Mouse (Mus musculus): ENCODE results near the gene Ptprm. TPM values are rescaled to one million over a fixed set of nuclear protein-coding genes. Genes with fewer than 3 reads are reported as not detected.

Ptprm gene
- 12.9 and 15.6 TPM in 2 replicates for polyA plus RNA-seq (2015; fragmentation: Nextera tagmentation; extraction: Ambion mirVana)

DNA sequence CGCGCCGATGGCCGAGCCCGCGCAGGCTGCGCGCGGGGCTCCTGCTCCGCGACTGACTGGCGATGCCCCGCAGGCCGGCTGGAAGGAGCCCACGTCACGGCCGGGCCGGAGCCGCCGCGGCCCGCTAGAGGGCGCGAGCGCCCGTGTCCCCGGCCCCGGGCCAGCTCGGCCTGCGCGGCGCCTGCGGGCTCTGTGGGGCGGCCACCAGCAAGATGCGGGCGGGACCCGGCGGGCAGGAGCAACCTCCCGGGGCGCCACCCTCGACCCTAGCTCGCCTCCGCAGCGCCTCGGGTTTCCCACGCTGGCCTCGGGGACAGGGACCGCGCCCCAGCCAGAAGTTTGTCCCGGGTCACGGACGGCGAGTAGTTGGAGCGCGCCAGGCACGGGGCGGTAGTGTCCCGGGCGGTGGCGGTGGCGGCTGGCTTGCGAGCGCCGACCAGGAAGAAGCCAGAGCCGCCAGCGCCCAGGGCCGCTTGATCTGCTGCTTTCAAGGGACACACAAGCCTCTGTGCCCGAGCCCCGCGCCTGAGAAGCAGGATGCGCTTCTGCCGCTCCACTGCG is at the start of gene Ptprm:
TSS of gene Ptprm (minus strand) at position 7 of the 561 bp plus-strand sequence.
- peaks cover 35% of the 10 kb centered on the region for H3K4me1 ChIP-seq (replicated peaks)
- ATAC-seq (ENCODE audit: low read depth): peak; percentile 96
- H3K27ac ChIP-seq (replicated peaks): peak within 1 kb of the TSS; percentile 69
- peaks cover 36% of the 10 kb centered on the region for H3K27me3 ChIP-seq
- peak within 1 kb of the TSS; percentile 82 for H3K9ac ChIP-seq
- H3K4me2 ChIP-seq: peak within 1 kb of the TSS; percentile 94
- H3K36me3 ChIP-seq: no peaks in the 10 kb centered on the region
- no peaks in the 10 kb centered on the region for H3K9me3 ChIP-seq
- peak within 1 kb of the TSS; percentile 73 for H3K4me3 ChIP-seq
- WGBS: under 1% methylated on average over 72 of the region's 73 CpGs

DNA sequence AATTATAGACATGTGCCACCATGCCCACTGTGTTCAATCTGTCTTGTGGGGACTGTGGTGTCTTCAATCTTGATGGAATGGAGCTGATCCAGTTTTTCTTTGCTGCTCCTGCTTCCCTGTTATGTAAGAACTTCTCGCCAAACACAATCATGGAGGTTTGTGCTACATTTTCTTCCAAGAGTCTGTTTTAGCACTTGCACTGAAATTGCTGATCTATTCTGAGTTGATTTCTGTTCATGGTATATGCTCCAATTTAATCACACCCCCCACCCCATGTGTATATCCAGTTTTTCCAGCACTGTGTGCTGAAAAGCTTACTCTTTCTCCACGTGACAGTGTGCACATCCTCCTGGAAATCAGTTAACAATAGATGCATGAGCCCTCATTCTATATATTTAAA is 41.9 kb upstream of the Ptprm start:
- Histone ChIP-seq H3K36me3 (no peaks in the 10 kb centered on the region), H3K4me3 (no peak overlapping the region), H3K27me3 (no peaks in the 10 kb centered on the region), H3K4me1 (replicated peaks) (no peaks in the 10 kb centered on the region), H3K4me2 (no peak overlapping the region), H3K9me3 (no peaks in the 10 kb centered on the region), H3K9ac (no peak overlapping the region), H3K27ac (replicated peaks) (no peak overlapping the region)
- no peak for ATAC-seq (ENCODE audit: low read depth)
- WGBS: 88% methylated on average over 2 of the region's 2 CpGs

DNA sequence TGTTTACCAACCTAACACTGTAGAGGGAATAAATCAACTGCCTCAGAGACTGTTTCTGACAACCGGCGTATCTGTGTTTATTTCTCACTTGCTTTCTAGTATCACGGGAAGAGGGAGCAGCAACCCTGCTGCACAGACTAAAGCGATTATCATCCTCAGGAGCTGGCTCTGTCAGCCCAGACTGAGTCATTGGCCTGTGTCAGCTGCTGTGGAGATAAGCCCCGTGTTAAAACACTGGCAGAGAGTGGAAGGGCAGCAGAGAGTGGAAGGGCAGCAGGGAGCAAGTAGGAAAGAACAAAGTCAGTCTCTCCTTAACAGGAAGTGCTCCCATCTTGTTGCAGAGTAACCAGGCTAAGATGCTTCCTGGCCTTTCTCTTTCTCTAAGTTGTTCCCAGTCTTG is 36.6 kb upstream of the Ptprm start:
- Histone ChIP-seq H3K4me3 (no peak overlapping the region), H3K27me3 (no peaks in the 10 kb centered on the region), H3K36me3 (no peaks in the 10 kb centered on the region), H3K4me1 (replicated peaks) (no peaks in the 10 kb centered on the region; the same call in 1 of the 2 replicates), H3K9me3 (no peaks in the 10 kb centered on the region), H3K27ac (replicated peaks) (no peak overlapping the region), H3K9ac (no peak overlapping the region), H3K4me2 (no peak overlapping the region)
- ATAC-seq (ENCODE audit: low read depth): no peak
- 74% methylated on average over 5 of the region's 5 CpGs for WGBS

DNA sequence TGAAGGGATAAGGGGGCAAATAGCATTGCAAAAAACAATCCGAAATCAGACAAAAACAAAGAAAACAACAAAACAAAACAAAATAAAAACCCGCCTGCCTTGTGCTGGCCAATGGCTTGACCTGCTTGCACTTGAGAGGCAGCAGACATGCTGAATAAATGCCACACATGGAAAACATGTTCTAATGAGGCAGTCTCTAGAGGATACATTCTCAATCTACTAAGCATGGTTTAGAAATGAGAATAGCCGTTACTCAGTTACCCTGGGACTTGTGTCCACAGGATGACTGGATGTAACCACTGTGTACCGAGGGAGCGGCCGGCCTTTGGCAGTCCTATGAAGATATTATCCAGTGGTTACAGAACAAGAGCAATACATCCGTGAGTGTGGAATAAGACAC is 33.9 kb upstream of the Ptprm start:
- no peak overlapping the region for H3K4me3 ChIP-seq
- H3K4me1 ChIP-seq (replicated peaks): no peaks in the 10 kb centered on the region; the same call in 1 of the 2 replicates
- WGBS: 76% methylated on average over 7 of the region's 7 CpGs
- no peaks in the 10 kb centered on the region for H3K9me3 ChIP-seq
- H3K9ac ChIP-seq: no peak overlapping the region
- no peaks in the 10 kb centered on the region for H3K36me3 ChIP-seq
- no peak for ATAC-seq (ENCODE audit: low read depth)
- H3K27ac ChIP-seq (replicated peaks): no peak overlapping the region
- no peak overlapping the region for H3K4me2 ChIP-seq
- H3K27me3 ChIP-seq: no peaks in the 10 kb centered on the region

DNA sequence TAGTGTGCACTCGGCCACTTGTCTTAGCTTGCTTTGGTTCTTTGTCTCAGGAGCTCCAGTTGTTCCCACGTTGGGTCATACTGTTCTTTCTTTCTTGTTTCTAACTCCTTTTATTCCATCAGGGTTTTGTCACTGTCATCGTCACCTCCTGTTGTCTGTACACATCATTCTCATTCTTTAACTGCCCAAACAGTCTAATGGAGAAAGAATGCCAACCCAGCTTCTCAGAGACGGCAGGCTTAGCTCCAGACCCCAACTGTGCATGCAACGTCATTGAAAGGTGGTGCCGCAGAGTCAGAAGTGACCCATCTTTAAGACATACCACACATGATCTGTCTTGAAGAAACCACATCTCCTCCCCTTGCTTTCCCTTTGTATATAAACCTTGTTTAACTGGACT is 31.0 kb upstream of the Ptprm start:
- Histone ChIP-seq H3K9ac (no peak overlapping the region), H3K4me2 (no peak overlapping the region), H3K9me3 (no peaks in the 10 kb centered on the region), H3K4me3 (no peak overlapping the region), H3K36me3 (no peaks in the 10 kb centered on the region), H3K4me1 (replicated peaks) (no peaks in the 10 kb centered on the region; the same call in 1 of the 2 replicates), H3K27ac (replicated peaks) (no peak overlapping the region), H3K27me3 (no peaks in the 10 kb centered on the region)
- WGBS: 56% methylated on average over 6 of the region's 6 CpGs
- ATAC-seq (ENCODE audit: low read depth): no peak

DNA sequence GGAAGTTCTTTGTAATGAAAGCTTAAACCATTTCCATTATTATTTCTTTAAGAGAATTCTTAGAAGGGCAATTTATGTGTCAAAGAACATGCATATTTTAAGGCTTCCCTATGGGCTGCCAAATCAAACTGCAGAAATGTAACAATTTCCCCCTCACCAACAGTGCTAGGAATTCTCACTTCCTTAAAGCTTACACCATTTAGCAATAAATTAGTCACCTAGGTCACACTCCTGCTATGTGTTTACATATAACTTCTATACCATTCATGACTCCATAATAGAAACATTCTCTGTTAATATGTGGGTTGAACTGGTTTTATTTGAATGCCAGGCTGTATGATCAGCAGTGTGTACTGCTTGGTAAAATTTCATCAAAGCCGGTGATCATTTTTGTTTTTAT is 29.4 kb upstream of the Ptprm start:
- H3K9ac ChIP-seq: no peak overlapping the region
- H3K4me2 ChIP-seq: no peak overlapping the region
- H3K9me3 ChIP-seq: no peaks in the 10 kb centered on the region
- no peak for ATAC-seq (ENCODE audit: low read depth)
- no peaks in the 10 kb centered on the region; the same call in 1 of the 2 replicates for H3K4me1 ChIP-seq (replicated peaks)
- H3K27me3 ChIP-seq: no peaks in the 10 kb centered on the region
- no peaks in the 10 kb centered on the region for H3K36me3 ChIP-seq
- no peak overlapping the region for H3K27ac ChIP-seq (replicated peaks)
- no peak overlapping the region for H3K4me3 ChIP-seq
- WGBS: 98% methylated on average over 1 of the region's 1 CpGs

DNA sequence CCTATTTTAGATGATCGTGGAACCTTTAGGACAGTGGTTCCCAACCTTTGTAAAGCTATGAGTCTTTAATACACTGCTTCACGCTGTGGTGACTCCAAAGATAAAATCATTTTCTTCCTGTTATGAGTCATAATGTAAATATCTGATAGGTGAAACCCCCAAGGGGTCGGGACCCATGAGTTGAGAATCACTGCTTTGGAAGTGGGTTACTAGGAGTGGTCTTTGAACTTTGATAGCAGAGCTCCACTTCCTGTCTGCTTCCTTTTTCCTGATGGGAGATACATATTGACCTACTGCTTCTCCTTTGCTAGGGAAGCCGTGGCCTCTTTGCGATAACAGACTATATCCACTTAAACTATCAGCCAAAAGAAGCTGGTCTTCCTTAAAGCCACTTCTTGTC is 27.4 kb upstream of the Ptprm start:
- no peaks in the 10 kb centered on the region for H3K36me3 ChIP-seq
- no peaks in the 10 kb centered on the region for H3K27me3 ChIP-seq
- H3K4me2 ChIP-seq: no peak overlapping the region
- no peak for ATAC-seq (ENCODE audit: low read depth)
- H3K27ac ChIP-seq (replicated peaks): no peak overlapping the region
- no peak overlapping the region for H3K9ac ChIP-seq
- 88% methylated on average over 5 of the region's 5 CpGs for WGBS
- H3K4me1 ChIP-seq (replicated peaks): no peaks in the 10 kb centered on the region
- no peaks in the 10 kb centered on the region for H3K9me3 ChIP-seq
- no peak overlapping the region for H3K4me3 ChIP-seq

DNA sequence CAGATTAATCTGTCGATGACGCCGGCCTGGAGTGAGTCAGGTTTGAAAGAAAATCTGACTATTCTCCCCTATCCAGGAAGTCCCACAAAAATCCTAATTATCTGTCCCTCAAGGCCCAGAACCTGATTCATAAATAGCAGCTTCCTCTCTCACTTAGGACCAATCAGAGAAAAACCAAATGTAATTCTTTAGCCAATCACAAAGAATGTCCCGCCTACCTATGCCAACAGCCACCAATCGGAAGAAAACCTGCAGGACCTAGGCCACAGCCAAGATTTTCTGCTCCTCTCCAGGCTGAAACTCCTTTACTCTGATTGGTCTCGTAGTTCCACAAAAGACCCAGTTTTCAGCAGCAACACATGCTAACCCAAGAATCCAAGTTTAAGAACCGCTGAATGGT is 13.6 kb upstream of the Ptprm start:
- H3K4me1 ChIP-seq (replicated peaks): no peaks in the 10 kb centered on the region
- ATAC-seq (ENCODE audit: low read depth): no peak
- no peaks in the 10 kb centered on the region for H3K27me3 ChIP-seq
- no peak overlapping the region for H3K4me2 ChIP-seq
- H3K9ac ChIP-seq: no peak overlapping the region
- H3K9me3 ChIP-seq: no peaks in the 10 kb centered on the region
- H3K4me3 ChIP-seq: no peak overlapping the region
- no peaks in the 10 kb centered on the region for H3K36me3 ChIP-seq
- H3K27ac ChIP-seq (replicated peaks): no peak overlapping the region
- 95% methylated on average over 7 of the region's 7 CpGs for WGBS

DNA sequence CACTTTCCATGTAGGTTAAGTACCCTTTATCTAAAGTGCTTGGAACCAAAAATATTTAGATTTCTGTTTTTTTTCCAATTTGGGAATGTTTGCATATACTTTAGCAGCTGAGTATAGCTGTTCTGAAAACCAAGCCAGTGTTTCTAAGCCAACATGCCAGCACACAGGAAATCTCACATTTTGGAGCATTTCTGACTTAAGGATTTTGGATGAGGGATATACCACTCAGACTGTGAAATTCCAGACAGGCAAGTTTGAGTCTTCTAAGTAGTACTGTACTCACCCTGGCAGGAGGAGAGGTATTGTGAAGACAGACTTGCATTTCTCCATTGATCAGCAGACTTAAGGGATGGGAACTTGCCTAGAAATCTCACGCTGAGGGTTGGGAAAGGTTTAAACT is 10.2 kb upstream of the Ptprm start:
- H3K27ac ChIP-seq (replicated peaks): no peak overlapping the region
- 83% methylated on average over 1 of the region's 1 CpGs for WGBS
- H3K36me3 ChIP-seq: no peaks in the 10 kb centered on the region
- no peak overlapping the region for H3K4me2 ChIP-seq
- H3K9ac ChIP-seq: no peak overlapping the region
- ATAC-seq (ENCODE audit: low read depth): no peak
- no peaks in the 10 kb centered on the region for H3K9me3 ChIP-seq
- H3K27me3 ChIP-seq: no peaks in the 10 kb centered on the region
- H3K4me3 ChIP-seq: no peak overlapping the region
- H3K4me1 ChIP-seq (replicated peaks): no peaks in the 10 kb centered on the region

DNA sequence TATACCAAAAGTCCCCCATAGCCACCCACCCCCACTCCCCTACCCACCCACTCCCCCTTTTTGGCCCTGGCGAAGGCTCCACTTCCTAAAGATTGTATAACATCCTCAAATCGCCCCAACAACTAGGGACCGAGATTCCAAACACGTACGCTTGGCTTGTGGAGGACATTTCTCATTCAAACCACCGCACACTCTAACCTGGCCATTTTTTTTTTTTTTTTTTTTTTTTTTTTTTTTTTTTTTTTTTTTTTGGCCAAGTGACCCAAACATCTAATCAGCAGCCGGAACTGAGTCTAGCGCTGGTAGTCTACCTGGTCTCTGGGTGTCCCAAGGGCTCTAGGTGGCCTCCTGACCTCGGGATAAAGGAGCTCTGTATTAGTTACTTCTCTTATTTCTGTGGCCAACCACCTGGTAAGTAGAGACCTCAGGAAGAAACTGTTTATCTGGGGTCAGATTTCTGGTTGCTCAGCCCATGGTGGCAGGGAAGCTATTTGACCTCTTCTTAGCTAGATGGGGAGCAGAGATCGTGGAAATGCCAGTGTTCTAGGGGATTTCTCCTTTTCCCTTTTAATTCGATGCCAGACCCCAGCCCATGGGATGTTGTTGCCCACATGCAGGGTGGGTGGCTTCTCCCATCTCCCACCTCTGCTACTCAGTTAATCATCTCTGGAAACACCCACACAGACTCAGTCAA is 9.3 kb upstream of the Ptprm start:
- H3K4me3 ChIP-seq: no peak overlapping the region
- H3K4me2 ChIP-seq: no peak overlapping the region
- no peak overlapping the region for H3K27ac ChIP-seq (replicated peaks)
- no peaks in the 10 kb centered on the region for H3K9me3 ChIP-seq
- WGBS: 86% methylated on average over 11 of the region's 11 CpGs
- no peak for ATAC-seq (ENCODE audit: low read depth)
- no peaks in the 10 kb centered on the region for H3K4me1 ChIP-seq (replicated peaks)
- H3K36me3 ChIP-seq: no peaks in the 10 kb centered on the region
- no peak overlapping the region for H3K9ac ChIP-seq
- 0 out of 2 replicates have a peak, but pooled peaks cover 3% of the 10 kb centered on the region for H3K27me3 ChIP-seq

DNA sequence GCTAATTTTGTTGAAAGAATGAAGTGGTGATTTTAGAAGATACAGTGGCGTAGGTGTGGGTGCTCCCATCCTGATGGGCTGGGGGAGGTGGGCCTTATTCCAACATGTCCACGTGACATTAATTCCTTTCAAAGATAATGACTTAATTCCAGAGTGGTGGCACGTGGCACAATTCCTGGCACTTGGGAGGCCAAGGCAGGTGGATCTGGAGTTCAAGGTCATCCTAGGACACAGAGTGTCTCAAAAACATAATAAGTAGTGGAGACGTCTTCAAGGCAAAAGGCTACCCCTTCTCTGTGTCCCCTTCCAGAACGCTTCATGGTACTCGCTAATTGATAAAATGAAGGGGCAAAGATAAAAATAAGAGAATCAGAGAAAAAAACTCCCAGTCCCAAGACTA is 7.9 kb upstream of the Ptprm start:
- Histone ChIP-seq H3K4me1 (replicated peaks) (no peaks in the 10 kb centered on the region), H3K36me3 (no peaks in the 10 kb centered on the region), H3K27me3 (0 out of 2 replicates have a peak, but pooled peaks cover 4% of the 10 kb centered on the region), H3K27ac (replicated peaks) (no peak overlapping the region), H3K4me2 (no peak overlapping the region), H3K4me3 (no peak overlapping the region), H3K9ac (no peak overlapping the region), H3K9me3 (no peaks in the 10 kb centered on the region)
- ATAC-seq (ENCODE audit: low read depth): no peak
- 92% methylated on average over 6 of the region's 6 CpGs for WGBS

DNA sequence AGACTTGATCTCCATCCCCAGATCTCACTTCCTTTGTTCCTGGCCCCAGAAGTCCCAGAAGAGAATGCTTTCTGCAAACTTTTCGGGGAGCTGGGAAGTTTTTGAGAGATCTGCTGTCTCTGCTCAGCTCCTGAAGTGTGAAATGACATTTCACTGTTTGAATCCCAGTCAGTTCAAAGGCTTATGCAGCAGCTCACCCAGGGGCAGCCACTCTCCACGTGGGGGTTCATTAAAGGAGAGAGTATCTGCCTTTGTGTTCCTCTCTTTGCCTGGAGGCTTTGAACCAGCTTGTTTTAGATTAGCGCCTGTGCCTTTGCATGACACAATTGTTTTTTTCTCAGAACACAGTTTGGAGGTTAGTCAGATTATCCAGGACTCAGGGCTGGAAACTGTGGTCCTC is 6.3 kb upstream of the Ptprm start:
- H3K4me2 ChIP-seq: no peak overlapping the region
- H3K27ac ChIP-seq (replicated peaks): no peak overlapping the region
- no peak overlapping the region for H3K4me3 ChIP-seq
- H3K9ac ChIP-seq: no peak overlapping the region
- H3K27me3 ChIP-seq: peaks cover 14% of the 10 kb centered on the region
- 10% methylated on average over 3 of the region's 3 CpGs for WGBS
- no peak for ATAC-seq (ENCODE audit: low read depth)
- no peaks in the 10 kb centered on the region for H3K9me3 ChIP-seq
- H3K36me3 ChIP-seq: no peaks in the 10 kb centered on the region
- peaks cover 1% of the 10 kb centered on the region; the same call in 1 of the 2 replicates for H3K4me1 ChIP-seq (replicated peaks)

DNA sequence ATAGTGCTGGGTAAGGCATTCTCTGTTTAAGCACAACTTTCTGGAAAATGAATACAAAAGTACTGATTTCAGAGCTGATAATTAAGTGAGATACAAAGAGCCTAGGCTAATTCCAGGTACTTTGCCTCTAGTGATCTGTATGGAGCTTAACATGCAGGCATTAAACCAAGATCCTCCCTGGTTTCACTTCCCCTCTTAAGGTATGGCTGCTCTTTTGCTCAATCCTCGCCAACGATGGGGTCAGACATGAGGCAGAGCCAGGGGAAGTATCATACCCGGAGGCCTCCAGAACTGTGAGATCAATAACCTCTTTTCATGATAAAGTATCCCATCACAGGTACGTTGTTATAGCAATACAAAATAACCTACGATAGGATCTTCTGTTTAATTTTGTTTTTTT is 5.3 kb upstream of the Ptprm start:
- Histone ChIP-seq H3K4me1 (replicated peaks) (peaks cover 7% of the 10 kb centered on the region), H3K9ac (no peak overlapping the region), H3K9me3 (no peaks in the 10 kb centered on the region), H3K27me3 (peaks cover 15% of the 10 kb centered on the region), H3K4me2 (no peak overlapping the region), H3K36me3 (no peaks in the 10 kb centered on the region), H3K27ac (replicated peaks) (no peak overlapping the region), H3K4me3 (no peak overlapping the region)
- no peak for ATAC-seq (ENCODE audit: low read depth)
- WGBS: 90% methylated on average over 5 of the region's 5 CpGs

Data from neural tube, embryonic 13.5 days (tissue).